Mouse (Mus musculus) neutrophil, adult 5-6 weeks (primary cell): ENCODE data around the gene Nr1h4. TPM values are rescaled to one million over a fixed set of nuclear protein-coding genes. Genes with fewer than 3 reads are reported as not detected.

Experiments
- ATAC-seq: fragments of 151-379, 151-347 bp; 2 replicates; pipeline ENCODE4 v1.8.0; 2017; ENCODE audit warnings: mild to moderate bottlenecking, moderate TSS enrichment; ENCODE audit not compliant: insufficient number of reproducible peaks, poor library complexity, low FRiP score, severe bottlenecking; ENCODE audit errors: extremely low read depth
- total RNA-seq: library from RNA; stranded (forward); fragments of 200-1000 nt; gene quantifications from 2 replicates; pipeline ENCODE4 v1.2.3, GENCODE M21; 2017

Gene Nr1h4
- total RNA-seq, 1 experiment from 2014 or later, result not detected

DNA sequence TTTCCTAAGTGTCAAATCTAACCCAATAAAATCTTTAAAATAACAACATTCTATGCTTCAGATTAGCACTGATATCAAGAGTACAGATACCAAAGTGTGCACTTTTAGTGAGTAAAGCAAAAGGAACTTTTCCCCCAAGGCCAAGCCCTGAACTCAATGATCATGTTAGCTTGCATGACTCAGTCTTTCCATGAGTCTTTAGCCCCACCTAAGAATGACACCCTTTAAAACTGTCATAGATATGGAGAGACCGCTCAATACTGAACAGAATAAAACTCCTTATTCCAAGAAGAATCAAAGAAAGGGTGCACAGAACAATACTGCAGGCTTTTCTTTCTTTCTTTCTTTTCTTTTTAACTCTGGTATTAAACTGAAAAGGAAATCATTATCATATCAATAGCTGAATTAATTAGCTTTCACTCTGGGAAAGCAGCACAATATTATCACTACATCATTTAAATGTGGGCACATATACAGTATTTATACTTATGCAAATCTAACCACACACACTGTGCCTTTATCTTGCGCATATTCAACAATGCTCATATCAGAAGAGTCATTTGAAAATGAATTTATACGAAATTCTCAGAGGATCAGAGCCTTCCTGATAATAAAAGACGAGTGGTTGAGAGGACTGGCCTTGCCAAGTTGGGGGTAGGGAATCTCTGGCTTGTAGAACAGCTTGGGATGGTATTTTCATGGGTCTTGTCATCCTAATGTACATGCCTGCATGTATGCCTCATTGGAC lies 46.2 kb downstream of the Nr1h4 start:
- no peak for ATAC-seq

DNA sequence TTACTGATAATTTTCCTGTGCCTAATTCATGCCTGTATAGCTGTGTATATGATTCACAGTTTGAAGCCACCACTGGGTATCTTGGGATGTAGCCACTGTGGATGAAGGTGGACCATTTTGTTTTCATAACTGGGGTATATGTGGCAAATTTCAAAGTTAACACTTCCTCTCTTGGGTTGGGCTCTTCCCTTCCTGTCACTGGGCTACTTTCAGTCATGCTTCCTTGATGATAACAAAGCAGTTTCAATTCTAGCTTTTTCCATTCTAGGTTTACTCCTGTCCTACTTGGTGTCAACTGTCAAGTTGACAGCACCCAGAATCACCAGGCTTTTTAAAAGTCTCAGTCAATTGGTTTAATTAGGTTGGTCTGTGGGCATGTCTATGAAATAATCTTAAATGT lies 48.5 kb downstream of the Nr1h4 start:
- ATAC-seq, result no peak

DNA sequence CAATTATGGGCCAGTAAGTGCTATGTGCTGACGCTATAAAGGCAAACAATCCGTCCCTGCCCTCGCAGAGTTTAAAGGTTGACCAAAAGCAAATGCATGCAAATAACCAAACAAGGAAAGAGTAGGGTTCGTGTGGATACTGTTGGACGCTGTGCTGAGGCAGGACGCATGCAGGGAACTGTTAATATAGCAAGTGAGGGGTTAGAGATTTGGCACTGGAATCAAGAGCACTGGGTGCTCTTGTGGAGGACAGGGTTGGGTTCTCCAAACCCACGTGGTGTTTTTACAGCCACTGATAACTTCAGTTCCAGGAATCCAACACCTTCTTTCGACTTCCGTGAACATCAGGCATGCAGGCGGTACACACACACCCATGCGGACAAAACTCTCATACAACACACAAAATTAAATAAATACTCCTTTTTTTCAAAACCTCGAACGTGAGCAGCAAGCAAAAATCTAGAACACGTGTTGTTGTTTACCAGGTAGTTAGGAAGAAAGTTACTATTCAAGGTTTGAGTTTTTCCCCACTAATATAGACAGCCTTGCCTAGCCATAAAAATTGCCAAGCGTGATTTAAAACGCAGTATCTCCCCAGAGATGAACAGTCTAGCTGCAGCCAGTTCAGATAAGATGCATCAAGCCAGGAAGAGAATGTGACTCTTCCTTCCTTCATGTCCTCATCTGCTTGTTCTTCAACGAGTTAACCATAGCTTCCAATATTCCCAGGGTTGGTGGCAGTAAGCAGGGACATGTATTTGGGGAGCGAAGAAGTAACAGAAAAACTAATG lies 49.4 kb downstream of the Nr1h4 start:
- no peak for ATAC-seq

DNA sequence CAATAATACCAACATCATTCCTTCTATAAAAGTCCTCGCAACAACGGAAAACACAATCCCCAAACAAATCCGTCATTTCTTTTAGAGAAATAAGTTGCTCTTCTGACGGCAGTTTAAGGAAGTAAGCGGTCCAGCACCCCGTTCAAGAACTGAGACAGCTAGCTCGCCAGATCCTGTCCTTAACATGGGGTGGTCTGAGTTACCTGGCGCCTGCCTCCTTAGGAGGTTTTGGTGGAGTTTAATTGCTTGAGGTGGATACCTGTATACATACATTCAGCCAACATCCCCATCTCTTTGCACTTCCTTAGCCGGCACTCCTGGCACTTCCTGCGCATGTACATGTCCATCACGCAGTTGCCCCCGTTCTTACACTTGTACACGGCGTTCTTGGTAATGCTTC lies 50.3 kb downstream of the Nr1h4 start:
- ATAC-seq, result no peak

DNA sequence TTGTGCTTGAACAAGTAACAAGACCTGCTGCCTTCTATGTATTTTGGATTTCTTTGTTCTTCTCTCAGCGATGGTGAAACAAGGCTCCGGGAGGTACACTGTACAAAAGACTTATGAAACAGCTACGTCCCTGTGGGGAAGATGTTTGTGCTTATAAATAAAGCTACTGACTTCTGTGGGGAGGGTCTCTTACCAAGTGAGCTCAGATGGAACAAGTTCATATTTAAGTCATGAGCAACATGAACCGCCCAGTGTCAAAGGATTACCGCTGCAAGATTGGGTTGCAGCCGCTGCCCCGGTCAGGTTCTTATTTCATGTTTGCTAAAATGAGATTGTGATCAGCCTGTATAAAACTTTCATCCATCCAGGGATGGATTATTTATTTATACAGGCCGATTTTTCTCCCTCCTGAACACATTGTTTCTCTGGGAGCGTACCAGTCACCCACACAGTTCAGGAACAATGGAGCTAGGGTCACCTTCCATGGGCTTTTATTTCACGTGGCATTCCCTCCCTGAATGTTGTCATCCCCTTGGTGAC lies 51.2 kb downstream of the Nr1h4 start:
- ATAC-seq, result no peak

DNA sequence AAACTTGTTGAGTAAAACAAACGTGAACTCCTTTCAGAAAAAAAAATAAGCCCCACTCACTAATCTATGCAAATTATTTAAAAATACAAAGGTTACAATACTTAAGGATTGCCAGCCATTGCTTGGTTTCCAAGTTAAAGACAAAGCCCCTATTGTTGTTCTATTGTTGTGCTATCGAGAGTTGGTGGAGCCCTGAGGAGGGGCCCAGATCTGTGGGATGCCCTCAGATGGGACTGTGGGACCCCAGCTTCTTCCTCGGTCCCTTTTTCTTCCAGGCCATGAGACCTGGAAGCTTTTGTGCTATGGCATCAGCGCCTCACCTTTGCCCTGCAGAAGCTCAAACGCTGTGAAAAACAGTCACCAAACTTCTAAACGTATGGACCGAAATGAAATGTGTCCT lies 51.7 kb downstream of the Nr1h4 start:
- ATAC-seq, result no peak

DNA sequence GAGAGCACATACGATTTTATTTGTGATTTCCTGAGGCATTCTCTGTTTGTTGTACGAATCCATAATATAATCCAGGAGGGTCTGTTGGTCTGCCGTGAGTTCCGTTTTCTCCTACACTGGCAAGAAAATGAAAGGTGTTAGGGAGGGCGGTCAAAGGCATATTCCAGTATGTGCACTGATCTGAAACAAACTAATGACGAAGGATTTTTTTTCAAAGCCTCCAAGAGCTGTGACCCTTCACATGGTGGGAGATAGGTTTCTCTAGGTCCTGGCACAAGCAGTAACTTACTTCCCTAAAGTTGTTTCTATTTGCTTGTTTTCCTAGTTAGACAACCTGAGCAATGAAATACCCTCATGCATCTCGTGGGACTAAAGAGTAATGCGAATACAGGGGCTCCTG lies 54.6 kb downstream of the Nr1h4 start:
- ATAC-seq, result no peak

DNA sequence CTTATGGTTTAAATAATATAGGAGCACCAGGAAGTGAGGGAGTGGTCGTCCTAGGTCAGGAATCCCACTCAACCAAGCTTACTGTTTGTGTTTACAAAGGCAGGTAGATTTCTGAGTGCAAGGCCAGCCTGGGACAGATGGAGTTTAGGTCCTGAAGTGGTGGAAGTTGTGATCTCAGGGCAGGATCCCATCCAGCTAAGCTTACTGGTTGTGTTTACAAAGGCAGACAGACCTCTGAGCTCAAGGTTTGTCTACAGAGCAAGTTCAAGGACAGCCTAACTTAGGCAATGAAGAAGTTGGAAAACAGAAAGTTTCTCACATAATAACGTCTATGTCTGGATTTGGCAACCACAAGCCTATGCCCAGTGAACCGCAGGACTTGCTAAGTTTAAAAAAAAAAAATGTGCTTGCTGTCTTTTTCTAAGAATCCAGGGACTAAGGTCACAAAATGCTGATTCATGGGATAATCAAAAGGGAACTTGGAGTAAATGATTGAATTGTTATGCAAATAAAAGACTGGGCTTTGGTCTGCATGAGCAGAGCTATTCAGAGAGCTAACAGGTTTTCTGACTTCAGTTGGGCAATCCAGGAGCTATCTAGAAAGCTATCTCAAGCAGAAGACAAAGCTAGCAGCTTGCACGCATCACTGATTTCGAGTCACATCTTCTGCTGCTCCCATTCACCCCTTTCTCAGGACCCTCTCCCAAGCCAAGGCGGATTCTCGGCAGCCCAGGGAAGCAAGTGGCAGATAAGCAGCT lies 62.6 kb downstream of the Nr1h4 start:
- no peak for ATAC-seq

DNA sequence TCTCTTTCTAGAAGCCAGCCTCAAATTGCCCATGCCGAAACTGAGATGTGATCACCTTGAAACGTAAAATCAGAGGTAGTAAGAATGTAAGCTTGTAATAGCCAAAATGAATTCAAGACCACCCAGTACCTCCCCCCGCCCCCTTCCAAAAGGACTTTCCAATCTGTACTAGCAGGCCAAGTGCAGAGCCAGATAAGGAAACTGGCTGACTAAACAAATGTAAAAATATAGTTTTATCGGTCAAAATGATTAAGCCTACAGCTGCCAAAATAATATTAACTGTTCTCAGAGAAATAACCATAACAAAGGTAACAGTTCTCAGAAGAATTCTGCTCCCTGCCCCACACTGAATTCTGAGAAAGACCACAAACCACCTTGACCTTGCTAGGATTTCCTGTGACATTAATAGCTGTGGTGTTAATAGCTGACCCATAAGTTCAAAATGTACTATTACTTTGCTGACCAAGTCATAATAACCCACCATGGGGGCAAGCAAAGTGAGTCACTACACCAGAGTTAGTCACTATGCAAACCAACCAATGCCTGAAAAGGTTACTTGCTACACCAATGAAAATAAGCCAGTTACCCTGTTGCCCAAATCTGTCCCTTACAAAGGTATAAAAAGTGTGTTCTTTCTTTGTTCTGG lies 68.5 kb downstream of the Nr1h4 start:
- ATAC-seq, result no peak

DNA sequence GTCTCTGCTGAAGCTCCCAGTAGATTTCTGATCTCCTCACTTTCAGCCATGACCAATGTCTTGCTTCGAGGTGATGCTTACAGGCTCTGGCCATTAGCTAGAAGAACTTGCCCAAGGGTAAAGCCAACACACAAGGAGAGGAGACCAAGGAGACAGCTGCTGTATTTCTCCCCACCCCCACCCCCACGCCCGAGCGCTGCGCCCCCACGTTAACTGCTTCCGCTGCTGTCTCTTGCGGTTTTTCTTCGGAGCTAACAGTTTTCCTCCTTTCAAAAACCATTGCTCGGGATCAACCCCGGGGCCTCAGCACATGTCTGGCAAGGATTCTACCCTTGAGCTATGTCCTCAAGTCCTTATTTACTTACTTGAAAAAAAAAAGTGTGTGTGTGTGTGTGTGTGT lies 70.5 kb downstream of the Nr1h4 start:
- ATAC-seq, result no peak

DNA sequence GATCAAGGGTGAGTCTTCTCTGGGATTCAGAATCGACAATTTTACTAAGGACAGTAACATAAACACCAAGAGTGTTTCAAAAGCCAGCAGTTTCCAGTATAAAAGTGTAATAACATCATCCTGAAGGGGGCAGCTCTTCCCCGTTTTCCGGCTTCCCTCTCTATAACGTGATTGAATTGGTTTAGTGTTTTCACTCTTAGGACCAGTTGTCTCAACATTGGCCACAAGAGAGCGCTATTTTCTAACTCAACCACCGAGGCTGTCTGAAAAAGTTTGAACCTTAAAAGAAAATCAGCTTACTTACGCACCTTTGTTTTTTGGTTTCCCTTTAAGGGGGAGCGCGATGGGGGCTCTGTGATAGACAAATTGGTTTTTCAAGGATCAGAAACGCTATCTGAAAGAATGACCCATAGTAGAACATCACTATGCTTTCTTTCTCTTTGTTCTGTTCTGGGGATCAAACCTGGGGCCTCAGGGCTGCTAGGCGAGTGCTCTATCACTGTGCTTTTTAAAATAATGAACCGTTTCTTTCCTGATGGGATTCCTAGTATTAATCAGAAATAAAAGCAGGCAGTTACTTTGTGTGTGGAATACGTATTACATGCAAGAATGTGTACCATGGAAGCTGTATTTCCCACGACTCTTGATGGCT lies 71.4 kb downstream of the Nr1h4 start:
- ATAC-seq, result peak; percentile 91

DNA sequence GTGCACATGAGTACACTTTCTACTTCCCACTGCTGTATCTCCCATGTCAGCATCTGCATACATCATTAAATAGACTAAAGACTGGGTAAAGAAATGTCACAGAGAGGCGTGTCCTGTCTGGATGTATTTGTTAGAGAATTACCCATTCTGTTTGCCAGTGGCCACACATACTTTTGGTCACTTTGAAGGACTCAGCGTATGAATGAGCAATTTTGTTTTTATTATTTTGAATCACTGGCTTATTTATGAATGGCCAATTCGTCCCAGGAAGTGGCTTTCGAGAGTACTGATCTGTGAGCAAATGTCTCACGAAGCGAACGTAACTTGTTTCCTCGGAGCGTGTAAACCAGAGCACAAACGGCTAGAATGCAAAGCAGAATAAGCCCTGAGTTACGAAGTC lies 72.4 kb downstream of the Nr1h4 start:
- no peak for ATAC-seq

DNA sequence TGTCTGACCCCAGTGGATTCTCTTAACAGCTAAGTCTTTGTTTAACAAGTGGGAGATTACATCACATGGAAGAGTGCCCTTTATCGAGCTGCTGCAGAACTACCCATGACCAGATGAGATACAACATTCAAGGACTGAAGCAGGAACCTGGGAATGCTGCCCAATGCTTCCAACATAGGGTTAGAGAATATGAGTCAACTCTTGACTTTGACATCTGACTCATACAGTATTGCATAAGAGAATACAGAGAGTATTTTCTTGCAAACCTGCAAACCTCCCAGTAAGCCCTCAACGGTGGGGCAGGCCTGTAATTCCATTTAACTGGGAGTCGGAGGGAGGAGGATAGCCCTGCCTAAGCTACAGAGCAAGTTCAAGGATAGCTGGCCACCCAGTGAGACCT lies 74.6 kb downstream of the Nr1h4 start:
- no peak for ATAC-seq

DNA sequence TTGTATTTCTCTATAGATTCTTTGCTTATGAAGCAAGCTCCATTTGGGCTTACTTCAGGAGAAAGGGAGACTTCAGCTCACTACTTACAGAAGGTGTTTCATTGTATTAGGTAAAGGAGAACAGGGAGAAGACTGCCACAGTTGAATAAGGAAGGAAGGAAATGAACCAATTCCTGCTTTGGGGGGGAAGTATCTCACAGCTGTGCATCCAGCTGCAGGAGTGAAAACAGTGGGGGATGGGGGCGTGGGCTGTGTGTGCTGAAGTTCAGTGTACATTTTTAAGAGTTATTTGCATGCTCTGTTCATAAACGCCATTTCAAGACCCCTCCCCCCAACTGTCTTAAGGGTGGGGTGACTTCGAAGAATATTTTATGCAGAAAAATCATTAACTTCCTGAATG lies 79.6 kb downstream of the Nr1h4 start:
- ATAC-seq, result no peak

DNA sequence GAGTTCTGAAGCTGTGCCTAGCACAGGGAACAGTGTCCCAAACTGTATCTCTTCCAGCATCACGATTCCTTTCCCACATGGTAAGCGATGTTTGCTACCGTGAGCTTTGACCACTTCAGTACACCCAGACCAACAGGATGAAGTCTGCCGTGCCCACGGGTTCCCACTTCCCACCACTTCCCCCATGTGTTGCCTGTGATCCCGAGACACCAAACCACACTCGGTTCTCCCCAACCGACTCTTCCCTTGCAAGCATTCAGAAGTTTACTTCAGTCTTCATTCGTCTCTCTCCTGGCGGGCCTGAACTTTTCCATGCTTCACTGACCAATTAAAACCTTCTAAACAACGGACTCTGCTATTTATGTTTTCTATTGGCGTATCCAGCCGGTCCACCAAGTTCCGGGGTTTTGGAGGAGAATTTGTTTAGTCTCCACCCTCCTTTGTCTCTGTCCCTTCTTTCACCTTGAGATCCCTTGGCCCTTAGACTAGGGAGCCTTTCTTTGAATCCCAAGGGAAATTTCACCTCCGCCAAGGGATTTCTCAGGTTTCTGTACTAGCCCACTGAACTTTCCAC lies 80.2 kb downstream of the Nr1h4 start:
- ATAC-seq, result no peak

DNA sequence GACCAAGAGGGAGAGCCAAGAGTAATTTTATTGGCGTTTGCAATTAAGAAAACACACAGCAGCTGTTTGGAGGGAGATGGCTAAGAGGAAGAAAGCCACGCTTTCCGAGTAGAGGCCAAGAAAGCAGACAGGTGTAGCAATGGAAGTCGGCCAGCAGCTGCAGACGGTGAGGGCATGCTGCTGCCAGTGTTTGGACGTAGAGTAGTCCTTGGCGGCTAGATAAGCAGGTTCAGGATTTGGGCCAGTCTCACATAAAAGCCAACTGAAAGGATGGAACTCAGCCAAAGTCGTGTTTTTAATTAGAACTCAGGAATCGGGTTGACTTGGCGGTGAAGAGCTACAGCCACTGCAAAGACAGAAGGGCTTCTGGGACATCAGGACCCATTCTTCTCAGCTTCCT lies 83.0 kb downstream of the Nr1h4 start:
- no peak for ATAC-seq

DNA sequence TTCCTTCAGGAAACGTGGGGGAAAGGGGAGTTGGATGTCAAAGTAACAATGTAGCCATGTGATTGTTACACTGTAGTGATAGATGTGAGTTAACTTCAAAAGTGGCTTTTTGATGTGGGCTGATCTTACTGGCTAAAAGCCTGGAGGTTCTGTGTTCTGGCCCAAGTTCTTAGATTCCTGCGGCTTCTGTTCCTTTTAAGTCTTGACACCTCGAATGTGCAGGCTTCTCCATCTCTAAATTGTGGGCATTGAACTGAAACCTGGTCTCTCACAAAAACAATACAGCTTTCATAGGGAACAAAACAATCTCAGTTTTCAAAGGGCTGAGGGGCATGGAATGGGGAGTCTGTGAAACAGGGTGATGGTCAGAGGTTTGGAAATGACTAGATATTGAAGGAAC lies 89.0 kb downstream of the Nr1h4 start:
- no peak for ATAC-seq

DNA sequence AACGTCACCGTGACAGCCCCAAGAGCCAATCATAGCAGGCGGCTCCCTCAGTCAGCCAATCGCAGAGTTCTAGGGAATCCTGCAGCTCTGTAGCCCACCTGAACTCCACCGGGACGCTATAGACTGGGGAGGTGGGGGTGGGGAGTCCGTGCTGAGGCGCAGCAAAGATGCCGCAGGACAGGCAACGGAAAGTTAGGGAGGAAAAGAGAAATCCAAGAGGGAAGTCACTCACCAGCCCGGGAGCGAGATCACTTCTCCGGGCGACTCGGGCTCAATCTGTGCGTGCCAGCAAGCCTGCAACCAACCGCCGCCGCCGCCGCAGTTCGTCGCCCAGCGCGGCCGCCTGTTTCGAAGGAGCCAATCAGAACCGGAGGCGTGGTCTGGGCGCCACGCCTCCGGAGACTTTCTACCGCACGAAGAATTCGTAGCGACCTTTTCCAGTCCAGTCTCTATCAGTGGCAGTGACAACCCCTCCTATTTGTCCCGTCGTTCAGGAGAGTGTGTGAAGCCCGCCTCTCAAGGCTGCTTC lies 89.7 kb downstream of the Nr1h4 start, which contains the start of gene Gas2l3:
Gene Gas2l3, minus strand, starts transcription at position 345 of the 529 bp plus-strand sequence.
- ATAC-seq, result peak; percentile 81
